In genomic region chr5:67216779-67217095, GRCm38 (mm10) we compare ENCODE assay signal across 12 mouse cellular contexts. TPM values are rescaled to one million over a fixed set of nuclear protein-coding genes. Genes with fewer than 3 reads are reported as not detected.
DNase-seq lines count a peak whose midpoint lies in the region; ATAC-seq lines count a peak whose summit lies in the region.
"Had no signal": no experiment of that assay in that cellular context is flagged by ENCODE, and none has a peak within 500 bp of the region (broad histone marks: within the 10 kb centered on the region; RNA-seq: fewer than 3 reads in every experiment).

No protein-coding gene starts in this region.

- H3K27me3 ChIP-seq in heart, embryonic 15.5 days, result peaks cover 96% of the 10 kb centered on the region
- H3K27me3 ChIP-seq in forebrain, embryonic 10.5 days (ENCODE audit: poor library complexity, severe bottlenecking), result peaks cover 100% of the 10 kb centered on the region
- H3K27me3 ChIP-seq in intestine, embryonic 16.5 days (replicated peaks; ENCODE audit: control insufficient read depth, insufficient read depth, low read length), result peaks cover 73% of the 10 kb centered on the region
- H3K27me3 ChIP-seq in neural tube, embryonic 12.5 days (replicated peaks), result peaks cover 93% of the 10 kb centered on the region

- no peak for DNase-seq in heart, postnatal 10 days
- no peak for DNase-seq in forebrain, embryonic 10.5 days (ENCODE audit: extremely low spot score, low spot score)
- DNase-seq in layer of hippocampus, postnatal 14 days (ENCODE audit: low spot score in 2 of 2), result no peak
- no peak for DNase-seq in ovary, postnatal 36 days (ENCODE audit: low spot score)
- no peak for DNase-seq in left cerebral cortex, adult 9 months (ENCODE audit: low spot score in 2 of 2)
- DNase-seq: right cerebral cortex, adult 18-20 months; thymus, adult 18-20 months had no signal

- no peak overlapping the region; the same call in 1 of the 2 replicates for H3K4me2 ChIP-seq in heart, embryonic 15.5 days
- H3K4me2 ChIP-seq in intestine, embryonic 16.5 days (ENCODE audit: low read depth, low read length), result no peak overlapping the region
- H3K4me2 ChIP-seq in neural tube, embryonic 12.5 days (replicated peaks), result peak overlapping the region; percentile 58
- H3K4me2 ChIP-seq: liver, embryonic 15.5 days had no signal

- no peak overlapping the region for H3K9ac ChIP-seq in heart, embryonic 15.5 days
- no peak overlapping the region for H3K9ac ChIP-seq in intestine, embryonic 16.5 days (ENCODE audit: low read depth, low read length)
- H3K9ac ChIP-seq in neural tube, embryonic 12.5 days, result no peak overlapping the region
- H3K9ac ChIP-seq: liver, embryonic 15.5 days had no signal

- H3K36me3 ChIP-seq in heart, embryonic 15.5 days, result no peaks in the 10 kb centered on the region
- H3K36me3 ChIP-seq in forebrain, embryonic 10.5 days (replicated peaks), result no peaks in the 10 kb centered on the region
- H3K36me3 ChIP-seq in intestine, embryonic 16.5 days (ENCODE audit: control insufficient read depth, insufficient read depth, low read length), result no peaks in the 10 kb centered on the region
- no peaks in the 10 kb centered on the region for H3K36me3 ChIP-seq in neural tube, embryonic 12.5 days
- H3K36me3 ChIP-seq: liver, embryonic 15.5 days had no signal

- no peak overlapping the region for H3K27ac ChIP-seq in heart, embryonic 15.5 days
- peak overlapping the region; percentile 51; the same call in 1 of the 2 replicates for H3K27ac ChIP-seq in forebrain, embryonic 10.5 days
- H3K27ac ChIP-seq in intestine, embryonic 16.5 days (ENCODE audit: low read length), result no peak overlapping the region
- H3K27ac ChIP-seq in neural tube, embryonic 12.5 days, result no peak overlapping the region
- H3K27ac ChIP-seq: liver, embryonic 15.5 days had no signal

- no peak for ATAC-seq in heart, embryonic 15.5 days (replicated peaks; ENCODE audit: insufficient number of reproducible peaks, insufficient read depth, low FRiP score, low read depth)
- no peak for ATAC-seq in intestine, embryonic 16.5 days
- no peak for ATAC-seq in neural tube, embryonic 12.5 days (ENCODE audit: low FRiP score, low read depth)
- ATAC-seq: CD4-positive, CD25-positive, alpha-beta regulatory T cell, adult 4 months had no signal

- WGBS in heart, embryonic 15.5 days, result 2% methylated on average over 9 of the region's 9 CpGs
- 1% methylated on average over 9 of the region's 9 CpGs for WGBS in forebrain, embryonic 10.5 days
- WGBS in intestine, embryonic 16.5 days, result 3% methylated on average over 9 of the region's 9 CpGs
- WGBS in neural tube, embryonic 12.5 days, result under 1% methylated on average over 9 of the region's 9 CpGs

- intact Hi-C loops in heart, postnatal 10 days (cut with DNase I), result no loop called here

- H3K9me3 ChIP-seq in heart, embryonic 15.5 days (replicated peaks), result no peaks in the 10 kb centered on the region
- H3K9me3 ChIP-seq in forebrain, embryonic 10.5 days, result no peaks in the 10 kb centered on the region
- H3K9me3 ChIP-seq in intestine, embryonic 16.5 days (ENCODE audit: control insufficient read depth, low read length), result no peaks in the 10 kb centered on the region
- H3K9me3 ChIP-seq in neural tube, embryonic 12.5 days, result no peaks in the 10 kb centered on the region
- H3K9me3 ChIP-seq: liver, embryonic 15.5 days had no signal

- peaks cover 11% of the 10 kb centered on the region for H3K4me1 ChIP-seq in heart, embryonic 15.5 days (replicated peaks)
- H3K4me1 ChIP-seq in forebrain, embryonic 10.5 days, result peaks cover 36% of the 10 kb centered on the region
- H3K4me1 ChIP-seq in intestine, embryonic 16.5 days (ENCODE audit: control insufficient read depth, insufficient read depth, low read length), result no peaks in the 10 kb centered on the region; the same call in 1 of the 2 replicates
- H3K4me1 ChIP-seq in neural tube, embryonic 12.5 days, result peaks cover 25% of the 10 kb centered on the region
- H3K4me1 ChIP-seq: liver, embryonic 15.5 days had no signal

- H3K4me3 ChIP-seq in heart, embryonic 15.5 days, result peak overlapping the region; percentile 18
- H3K4me3 ChIP-seq in forebrain, embryonic 10.5 days, result peak overlapping the region; percentile 49
- peak overlapping the region; percentile 7; the same call in 1 of the 2 replicates for H3K4me3 ChIP-seq in intestine, embryonic 16.5 days (ENCODE audit: low read length)
- H3K4me3 ChIP-seq in neural tube, embryonic 12.5 days, result peak overlapping the region; percentile 17; the same call in 1 of the 2 replicates
- H3K4me3 ChIP-seq: liver, embryonic 15.5 days had no signal

RNA-seq across cellular contexts. Expression of gene Tmem33, which starts 43.6 kb away (rescaled TPM):
- polyA plus RNA-seq in heart, embryonic 15.5 days (2015; fragmentation: Nextera tagmentation; extraction: Ambion mirVana), result 46.4 and 47.0 TPM in 2 replicates
- total RNA-seq in heart, postnatal 10 days (2021), result 10 to 100 TPM; 40.1 to 46.0 TPM
- polyA plus RNA-seq in forebrain, embryonic 10.5 days (2016; fragmentation: Nextera tagmentation; extraction: Ambion mirVana), result 117 and 133 TPM in 2 replicates
- 127 and 132 TPM in 2 replicates for polyA plus RNA-seq in intestine, embryonic 16.5 days (2015; fragmentation: Nextera tagmentation; extraction: Ambion mirVana)
- polyA plus RNA-seq in neural tube, embryonic 12.5 days (2016; fragmentation: Nextera tagmentation; extraction: Ambion mirVana), result 94.6 and 99.4 TPM in 2 replicates
- 10 to 100 TPM; 74.3 to 90.7 TPM for total RNA-seq in layer of hippocampus, postnatal 14 days (2021)
